Mouse (Mus musculus): ENCODE results near the gene Nat8f4. TPM values are rescaled to one million over a fixed set of nuclear protein-coding genes. Genes with fewer than 3 reads are reported as not detected.

The Nat8f4 gene
- polyA plus RNA-seq, 2 experiments = 1.7 to 1.9 TPM

DNA sequence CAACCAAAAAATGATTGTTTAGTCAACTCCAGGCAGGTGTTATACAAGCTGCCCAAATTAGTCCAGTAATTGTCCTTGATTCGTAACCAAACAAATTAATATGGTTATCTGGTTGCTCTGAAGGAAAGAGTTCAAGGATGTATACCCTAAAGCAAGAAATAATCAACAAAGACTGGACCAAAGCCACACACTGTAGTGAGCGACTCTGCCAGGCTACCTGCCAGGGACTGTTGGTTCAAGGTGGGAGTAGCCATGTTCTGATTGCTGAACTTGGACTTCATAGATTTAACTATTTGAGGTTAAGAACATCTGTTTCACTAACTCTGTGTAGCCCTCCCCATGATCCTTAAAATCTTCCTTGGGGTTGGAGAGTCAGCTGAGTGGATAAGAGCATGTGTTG lies 41.5 kb downstream of the Nat8f4 start:
- no peak for ATAC-seq (ENCODE audit: low FRiP score, low read depth)
- WGBS = 89% methylated on average over 2 of the region's 2 CpGs
- Histone ChIP-seq H3K4me1 (ENCODE audit: control insufficient read depth, insufficient read depth, low read length) (no peaks in the 10 kb centered on the region), H3K36me3 (ENCODE audit: control insufficient read depth, insufficient read depth, low read length) (no peaks in the 10 kb centered on the region), H3K9ac (ENCODE audit: low read depth, low read length, severe bottlenecking) (no peak overlapping the region), H3K9me3 (ENCODE audit: control insufficient read depth, low read length) (no peaks in the 10 kb centered on the region), H3K27ac (replicated peaks; ENCODE audit: low read depth, low read length) (no peak overlapping the region), H3K4me3 (replicated peaks; ENCODE audit: low read length) (no peak overlapping the region), H3K4me2 (replicated peaks; ENCODE audit: low read depth, low read length, severe bottlenecking) (no peak overlapping the region), H3K27me3 (ENCODE audit: control insufficient read depth, insufficient read depth, low read length) (no peaks in the 10 kb centered on the region)
- TF ChIP-seq POLR2A (IDR thresholded peaks at IDR 0.05; ENCODE audit: borderline replicate concordance, extremely low read depth, insufficient read depth, insufficient read length) = no peak
- DNase-seq (ENCODE audit: low spot score) = no peak

- DNase-seq (ENCODE audit: low spot score) (no peak), ATAC-seq (ENCODE audit: low FRiP score, low read depth) (no peak)
- H3K4me2 ChIP-seq (replicated peaks; ENCODE audit: low read depth, low read length, severe bottlenecking) = no peak overlapping the region
- H3K9me3 ChIP-seq (ENCODE audit: control insufficient read depth, low read length) = no peaks in the 10 kb centered on the region
- H3K4me1 ChIP-seq (ENCODE audit: control insufficient read depth, insufficient read depth, low read length) = no peaks in the 10 kb centered on the region
- H3K36me3 ChIP-seq (ENCODE audit: control insufficient read depth, insufficient read depth, low read length) = no peaks in the 10 kb centered on the region
- H3K27me3 ChIP-seq (ENCODE audit: control insufficient read depth, insufficient read depth, low read length) = no peaks in the 10 kb centered on the region
- H3K4me3 ChIP-seq (replicated peaks; ENCODE audit: low read length) = no peak overlapping the region
- no peak for TF ChIP-seq POLR2A (IDR thresholded peaks at IDR 0.05; ENCODE audit: borderline replicate concordance, extremely low read depth, insufficient read depth, insufficient read length)
- no peak overlapping the region for H3K9ac ChIP-seq (ENCODE audit: low read depth, low read length, severe bottlenecking)
- H3K27ac ChIP-seq (replicated peaks; ENCODE audit: low read depth, low read length) = no peak overlapping the region
- 77% methylated on average over 3 of the region's 3 CpGs for WGBS
Measured at GRCm38 (mm10) chr6:85862565-85862964, 42.1 kb downstream of the Nat8f4 start.

DNA sequence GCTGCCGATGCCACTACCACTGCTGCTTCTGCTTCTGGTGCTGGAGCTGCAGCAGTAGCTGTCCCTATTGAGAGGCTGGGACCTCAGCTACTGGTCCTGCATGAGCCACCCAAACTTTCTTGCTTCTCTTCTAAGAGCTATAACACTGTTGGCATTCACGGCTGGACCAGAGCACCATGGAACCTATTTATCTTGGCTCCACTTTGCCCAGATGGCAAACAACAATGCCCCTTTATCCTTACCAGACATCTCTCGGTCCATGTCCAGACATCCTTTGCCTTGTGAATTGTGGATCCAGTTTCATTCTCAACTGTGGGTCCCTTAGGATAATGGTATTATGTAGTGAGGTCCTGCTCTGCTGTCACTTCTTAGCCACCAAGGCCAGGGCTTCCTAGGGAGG lies 43.4 kb downstream of the Nat8f4 start:
- ATAC-seq (ENCODE audit: low FRiP score, low read depth) = no peak
- Histone ChIP-seq H3K4me1 (ENCODE audit: control insufficient read depth, insufficient read depth, low read length) (no peaks in the 10 kb centered on the region), H3K4me3 (replicated peaks; ENCODE audit: low read length) (no peak overlapping the region), H3K27me3 (ENCODE audit: control insufficient read depth, insufficient read depth, low read length) (no peaks in the 10 kb centered on the region), H3K4me2 (replicated peaks; ENCODE audit: low read depth, low read length, severe bottlenecking) (no peak overlapping the region), H3K9me3 (ENCODE audit: control insufficient read depth, low read length) (no peaks in the 10 kb centered on the region), H3K9ac (ENCODE audit: low read depth, low read length, severe bottlenecking) (no peak overlapping the region), H3K36me3 (ENCODE audit: control insufficient read depth, insufficient read depth, low read length) (no peaks in the 10 kb centered on the region), H3K27ac (replicated peaks; ENCODE audit: low read depth, low read length) (no peak overlapping the region)
- DNase-seq (ENCODE audit: low spot score) = no peak
- no peak for TF ChIP-seq POLR2A (IDR thresholded peaks at IDR 0.05; ENCODE audit: borderline replicate concordance, extremely low read depth, insufficient read depth, insufficient read length)
- 83% methylated on average over 3 of the region's 3 CpGs for WGBS

DNA sequence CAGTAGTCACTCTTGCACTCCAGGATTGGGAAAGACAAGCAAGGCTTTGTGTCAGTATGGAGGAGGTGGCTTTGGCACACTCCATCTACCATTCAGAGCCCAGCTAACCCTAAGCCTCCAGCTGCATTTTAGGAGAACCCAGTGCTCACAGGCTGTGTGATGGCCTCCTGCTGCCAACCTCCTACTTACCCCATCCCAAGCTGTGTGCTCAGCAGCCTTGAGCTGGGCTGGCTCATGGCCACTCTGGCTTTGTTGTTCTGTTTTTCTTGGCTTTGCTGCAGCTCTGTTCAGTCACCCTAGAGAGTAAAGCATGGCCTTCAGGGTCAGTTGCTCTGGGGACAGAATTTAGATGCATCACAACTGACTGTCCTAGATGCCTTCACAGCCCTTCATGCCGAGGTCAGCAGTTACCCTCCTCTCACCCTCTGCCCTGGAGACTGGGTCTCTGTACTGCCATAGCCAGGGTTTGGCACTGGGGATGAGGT lies 48.4 kb downstream of the Nat8f4 start:
- ATAC-seq (ENCODE audit: low FRiP score, low read depth) = no peak
- H3K9me3 ChIP-seq (ENCODE audit: control insufficient read depth, low read length) = no peaks in the 10 kb centered on the region
- WGBS = 85% methylated on average over 1 of the region's 1 CpGs

GRCm38 (mm10) chr6:85853481-85853880 lies 51.2 kb downstream of the Nat8f4 start:
- Histone ChIP-seq H3K9ac (ENCODE audit: low read depth, low read length, severe bottlenecking) (no peak overlapping the region), H3K27ac (replicated peaks; ENCODE audit: low read depth, low read length) (no peak overlapping the region), H3K27me3 (ENCODE audit: control insufficient read depth, insufficient read depth, low read length) (no peaks in the 10 kb centered on the region), H3K4me3 (replicated peaks; ENCODE audit: low read length) (no peak overlapping the region), H3K9me3 (ENCODE audit: control insufficient read depth, low read length) (no peaks in the 10 kb centered on the region), H3K36me3 (ENCODE audit: control insufficient read depth, insufficient read depth, low read length) (no peaks in the 10 kb centered on the region), H3K4me2 (replicated peaks; ENCODE audit: low read depth, low read length, severe bottlenecking) (no peak overlapping the region), H3K4me1 (ENCODE audit: control insufficient read depth, insufficient read depth, low read length) (no peaks in the 10 kb centered on the region)
- no peak for ATAC-seq (ENCODE audit: low FRiP score, low read depth)
- DNase-seq (ENCODE audit: low spot score) = no peak
- TF ChIP-seq POLR2A (IDR thresholded peaks at IDR 0.05; ENCODE audit: borderline replicate concordance, extremely low read depth, insufficient read depth, insufficient read length) = no peak
- WGBS = 84% methylated on average over 3 of the region's 3 CpGs

More for the DNA sequence above, 48.4 kb downstream of the Nat8f4 start:
- TF ChIP-seq POLR2A (IDR thresholded peaks at IDR 0.05; ENCODE audit: borderline replicate concordance, extremely low read depth, insufficient read depth, insufficient read length) = no peak
- Histone ChIP-seq H3K4me3 (replicated peaks; ENCODE audit: low read length) (no peak overlapping the region), H3K4me2 (replicated peaks; ENCODE audit: low read depth, low read length, severe bottlenecking) (no peak overlapping the region), H3K27me3 (ENCODE audit: control insufficient read depth, insufficient read depth, low read length) (no peaks in the 10 kb centered on the region), H3K36me3 (ENCODE audit: control insufficient read depth, insufficient read depth, low read length) (no peaks in the 10 kb centered on the region), H3K9ac (ENCODE audit: low read depth, low read length, severe bottlenecking) (no peak overlapping the region), H3K4me1 (ENCODE audit: control insufficient read depth, insufficient read depth, low read length) (no peaks in the 10 kb centered on the region), H3K27ac (replicated peaks; ENCODE audit: low read depth, low read length) (no peak overlapping the region)
- no peak for DNase-seq (ENCODE audit: low spot score)
